Mouse (Mus musculus): Measurements from ENCODE around the gene Hcrtr1. TPM values are rescaled to one million over a fixed set of nuclear protein-coding genes. Genes with fewer than 3 reads are reported as not detected.
A peak's percentile ranks its signal among the peaks of the same experiment; 100 is the strongest.

The Hcrtr1 gene
- total RNA-seq (2021) = not detected
- long read RNA-seq, experiment 1 = 0 reads
- long read RNA-seq, experiment 2 = 0 reads

- no peak for DNase-seq (ENCODE audit: low spot score)
These were observed at the start of gene Hcrtr1 for GRCm38 (mm10) chr4:130139214-130139492. TSS of gene Hcrtr1 (minus strand) at chr4:130139359.

DNA sequence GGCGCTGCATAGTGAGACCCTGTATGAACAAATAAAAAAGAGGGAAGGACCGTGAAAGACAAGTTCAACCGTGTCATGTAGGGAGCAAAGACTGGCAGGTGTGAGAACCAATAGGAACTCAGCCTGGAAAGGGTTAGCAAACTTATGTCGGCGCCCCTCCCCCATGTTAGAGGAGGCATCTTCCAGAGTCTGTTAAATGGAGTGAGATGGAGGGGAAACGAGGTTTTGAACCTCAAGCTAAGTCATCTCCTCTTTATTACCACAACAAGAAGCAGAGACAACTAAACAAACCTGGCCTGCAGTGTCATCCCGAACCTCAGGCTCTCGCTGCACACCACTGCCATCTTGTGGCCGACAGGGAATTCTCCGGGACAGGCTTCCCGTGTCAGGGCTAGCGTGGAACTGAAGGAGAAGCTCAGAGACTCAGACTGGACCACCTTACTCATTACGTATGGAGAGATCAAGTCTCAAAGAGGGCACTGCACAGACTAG, 49.7 kb upstream of the Hcrtr1 start:
- peak; percentile 86 for DNase-seq (ENCODE audit: low spot score)

DNA sequence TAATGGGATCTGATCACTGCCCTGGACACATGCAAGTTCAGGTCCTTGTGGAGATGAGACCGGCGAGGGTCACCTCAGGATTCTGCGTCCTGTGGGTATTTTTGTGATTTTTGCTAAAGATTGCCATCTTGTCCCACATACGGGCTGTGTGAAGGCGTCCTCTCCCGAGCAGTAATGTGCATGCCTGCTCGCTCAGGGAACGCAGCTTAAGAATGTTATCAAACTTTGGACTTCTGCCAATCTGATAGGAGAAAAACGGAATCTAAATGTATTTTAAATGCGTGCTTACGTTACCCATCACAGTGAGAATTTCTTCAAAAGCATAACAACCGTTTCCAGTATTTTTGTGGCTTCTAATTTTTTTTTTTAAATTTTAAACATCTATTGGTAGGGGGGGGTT, 47.7 kb upstream of the Hcrtr1 start:
- DNase-seq (ENCODE audit: low spot score) = no peak

GRCm38 (mm10) chr4:130186450-130186849, 47.3 kb upstream of the Hcrtr1 start:
- no peak for DNase-seq (ENCODE audit: low spot score)

- DNase-seq (ENCODE audit: low spot score) = no peak
These were observed 44.7 kb upstream of the Hcrtr1 start for GRCm38 (mm10) chr4:130183879-130184278.

DNA sequence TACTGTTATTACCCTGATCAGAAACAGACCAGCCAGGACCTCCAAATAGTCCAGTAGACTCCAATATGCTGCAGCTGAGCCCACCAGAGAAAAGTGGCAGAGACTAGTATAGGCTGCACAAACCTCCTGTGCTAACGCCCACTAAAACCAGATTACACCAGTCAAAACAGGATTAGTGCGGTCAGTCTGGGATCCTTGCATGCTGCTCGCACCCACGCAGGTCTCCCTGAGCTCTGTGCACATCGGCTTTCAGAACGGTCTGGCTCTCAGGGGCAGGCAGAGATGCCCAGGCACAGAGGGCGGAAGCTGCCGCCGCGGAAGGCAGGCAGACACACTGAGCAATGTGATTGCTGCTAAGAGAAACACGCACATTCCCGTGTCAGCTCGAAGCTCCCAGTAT, 43.9 kb upstream of the Hcrtr1 start:
- no peak for DNase-seq (ENCODE audit: low spot score)

DNA sequence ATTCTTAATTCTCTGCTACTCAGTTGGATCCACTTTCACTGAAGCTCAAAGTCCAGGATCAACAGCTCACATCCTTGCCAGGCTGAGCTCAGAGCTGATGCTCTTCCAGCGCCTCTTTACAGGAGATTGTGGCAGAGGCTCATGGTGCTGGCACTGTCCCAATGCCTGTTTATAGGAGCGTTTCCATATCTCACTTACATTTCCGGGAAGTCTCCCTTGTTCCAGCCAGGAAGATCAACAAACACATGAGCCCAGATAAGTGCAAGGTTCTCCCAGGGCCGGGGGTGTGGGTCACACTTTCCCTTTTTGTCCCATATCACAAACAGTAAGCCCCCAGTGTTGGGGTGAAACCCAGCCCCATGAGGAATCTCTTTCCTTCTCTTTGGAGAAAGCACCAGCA, 42.7 kb upstream of the Hcrtr1 start:
- no peak for DNase-seq (ENCODE audit: low spot score)

- no peak for DNase-seq (ENCODE audit: low spot score)
These were observed 41.9 kb upstream of the Hcrtr1 start for GRCm38 (mm10) chr4:130180909-130181602.

GRCm38 (mm10) chr4:130179876-130180275, 40.7 kb upstream of the Hcrtr1 start:
- DNase-seq (ENCODE audit: low spot score) = no peak

DNA sequence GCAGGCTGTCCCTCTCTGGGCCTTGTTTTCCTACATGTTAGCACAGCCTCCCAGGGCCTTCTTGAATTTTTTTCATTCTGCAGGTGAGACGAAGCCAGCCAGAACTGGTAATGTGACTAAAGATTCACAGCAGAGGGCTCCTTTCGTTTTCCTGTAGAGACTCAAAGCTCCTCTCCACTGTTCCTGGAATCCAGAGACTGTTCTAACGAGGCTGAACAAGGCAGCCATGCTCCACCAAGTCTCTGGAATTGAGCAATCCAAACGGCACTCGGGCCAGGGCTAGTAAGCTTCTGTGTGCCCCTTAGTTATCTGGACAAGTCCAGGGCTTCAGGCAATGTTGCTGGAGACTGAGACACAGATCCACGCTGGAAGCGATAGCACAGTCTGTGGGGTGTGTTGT, 38.4 kb upstream of the Hcrtr1 start:
- DNase-seq (ENCODE audit: low spot score) = no peak

- no peak for DNase-seq (ENCODE audit: low spot score)
These were observed 37.9 kb upstream of the Hcrtr1 start for GRCm38 (mm10) chr4:130177087-130177486.

DNA sequence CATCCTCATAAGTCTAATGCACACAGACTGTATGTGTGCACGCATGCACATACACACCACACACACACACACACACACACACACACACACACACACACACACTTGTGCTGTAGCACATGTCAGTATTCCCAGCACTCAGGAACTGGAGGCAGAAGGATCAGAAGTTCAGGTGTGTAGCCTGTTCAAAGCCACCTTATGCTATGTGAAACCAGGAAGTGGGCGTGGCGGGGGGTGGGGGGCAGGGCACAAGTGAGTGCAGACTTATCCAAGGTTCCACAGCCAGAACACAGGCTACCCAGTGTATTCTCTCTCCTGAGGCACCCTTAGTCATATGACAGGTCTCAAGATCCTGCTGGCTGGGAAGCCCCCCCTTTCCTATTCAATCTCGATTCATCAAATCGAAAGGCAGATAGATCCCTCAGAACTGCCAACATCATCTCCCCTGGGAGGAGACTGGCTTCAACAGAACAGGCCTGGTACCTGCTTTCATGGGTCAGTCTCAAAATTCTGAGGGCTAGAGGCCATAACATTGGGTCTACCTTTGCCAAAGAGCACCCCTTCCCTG, 37.1 kb upstream of the Hcrtr1 start:
- DNase-seq (ENCODE audit: low spot score) = no peak

GRCm38 (mm10) chr4:130175072-130175711, 36.0 kb upstream of the Hcrtr1 start, which contains the start of gene Tinagl1:
TSS of gene Tinagl1 (minus strand) at chr4:130175122.
- DNase-seq (ENCODE audit: low spot score) = no peak

GRCm38 (mm10) chr4:130174335-130175031, 35.3 kb upstream of the Hcrtr1 start:
- DNase-seq (ENCODE audit: low spot score) = peak; percentile 31

GRCm38 (mm10) chr4:130173911-130174311, 34.8 kb upstream of the Hcrtr1 start:
- DNase-seq (ENCODE audit: low spot score) = no peak

- DNase-seq (ENCODE audit: low spot score) = no peak
These were observed 34.1 kb upstream of the Hcrtr1 start for GRCm38 (mm10) chr4:130173060-130173822.

DNA sequence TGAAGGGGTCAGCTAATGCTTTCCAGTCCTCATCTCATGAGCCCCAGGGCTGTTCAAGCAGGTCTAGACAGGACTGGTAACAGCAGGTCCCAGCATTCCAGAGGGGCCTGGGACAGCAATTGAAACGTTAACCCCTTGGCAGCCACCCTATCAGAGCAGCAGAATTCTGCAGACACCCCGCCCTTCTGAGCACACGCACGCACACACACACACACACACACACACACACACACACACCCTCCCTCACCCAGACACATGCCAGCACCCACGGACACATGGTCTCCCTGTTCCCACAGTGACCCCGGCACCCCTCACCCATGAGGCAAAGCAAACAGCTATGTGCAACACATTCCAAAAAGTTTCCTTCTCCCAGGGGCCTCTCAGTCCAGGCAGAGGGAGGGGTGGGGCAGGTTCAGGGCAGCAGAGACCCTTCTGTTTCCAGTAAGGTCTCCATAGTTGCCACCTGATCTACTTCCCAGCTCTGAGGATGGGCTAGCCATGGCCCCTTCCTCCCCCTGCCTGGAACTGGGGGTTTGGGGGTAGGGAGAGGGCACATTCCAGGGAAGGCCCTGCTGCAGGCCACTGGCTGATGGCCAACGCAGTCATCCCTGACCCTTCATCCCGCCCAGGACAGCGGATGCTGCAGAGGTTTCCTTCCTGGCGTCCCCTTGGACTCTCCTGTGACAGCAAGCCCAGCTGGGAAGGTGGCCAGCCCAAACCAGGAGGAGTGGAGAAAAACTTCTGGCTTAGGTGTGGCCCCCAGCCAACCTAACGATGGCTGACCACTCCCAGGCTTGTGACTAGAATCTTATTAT, 33.0 kb upstream of the Hcrtr1 start:
- peak; percentile 55 for DNase-seq (ENCODE audit: low spot score)

DNA sequence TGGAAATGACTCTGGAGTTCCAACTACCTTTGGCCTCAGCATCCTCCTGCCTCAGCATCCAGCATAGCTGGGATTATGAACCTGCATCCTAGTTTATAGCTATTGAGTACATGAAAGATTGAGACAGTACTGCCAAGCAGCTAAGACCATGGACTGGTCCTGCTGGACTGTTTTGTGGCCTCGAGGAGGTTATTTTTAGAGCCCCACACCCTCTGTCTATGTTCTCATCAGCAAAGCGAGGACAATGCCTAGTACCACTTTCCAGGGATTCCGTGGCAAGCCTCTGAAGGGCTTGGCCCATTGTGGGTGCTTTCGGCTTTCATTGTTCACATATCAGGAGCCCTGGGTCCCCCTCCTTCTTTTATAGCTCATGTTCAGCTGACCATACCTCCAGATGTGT, 31.2 kb upstream of the Hcrtr1 start:
- no peak for DNase-seq (ENCODE audit: low spot score)

GRCm38 (mm10) chr4:130169411-130169971, 30.3 kb upstream of the Hcrtr1 start:
- DNase-seq (ENCODE audit: low spot score) = no peak

All from gastrocnemius, adult 18-20 months (tissue).